Mouse (Mus musculus) splenic B cell, adult 2 months (primary cell): Measurements from ENCODE around the gene Mfsd9.
"Not testable (repeated sequence)": the region's sequence is repeated elsewhere in the genome, so short reads cannot be mapped to it uniquely, and the experiment has no call there.

Experiments
- DNase-seq: peaks from one replicate; pipeline ENCODE4 v3.0.0-alpha.2; 2011; ENCODE audit warnings: low read depth, low spot score
- H3K27me3 ChIP-seq: 2 replicates; pipeline ENCODE4 v1.6.1; 2012; ENCODE audit warnings: mild to moderate bottlenecking, low read length, moderate library complexity, mixed read lengths; ENCODE audit not compliant: control insufficient read depth, poor library complexity, insufficient read depth, severe bottlenecking
- H3K36me3 ChIP-seq: 2 replicates; pipeline ENCODE4 v1.6.1; 2012; ENCODE audit warnings: mild to moderate bottlenecking, low read length, moderate library complexity, mixed read lengths; ENCODE audit not compliant: control insufficient read depth, poor library complexity, insufficient read depth, severe bottlenecking

The Mfsd9 gene

DNA sequence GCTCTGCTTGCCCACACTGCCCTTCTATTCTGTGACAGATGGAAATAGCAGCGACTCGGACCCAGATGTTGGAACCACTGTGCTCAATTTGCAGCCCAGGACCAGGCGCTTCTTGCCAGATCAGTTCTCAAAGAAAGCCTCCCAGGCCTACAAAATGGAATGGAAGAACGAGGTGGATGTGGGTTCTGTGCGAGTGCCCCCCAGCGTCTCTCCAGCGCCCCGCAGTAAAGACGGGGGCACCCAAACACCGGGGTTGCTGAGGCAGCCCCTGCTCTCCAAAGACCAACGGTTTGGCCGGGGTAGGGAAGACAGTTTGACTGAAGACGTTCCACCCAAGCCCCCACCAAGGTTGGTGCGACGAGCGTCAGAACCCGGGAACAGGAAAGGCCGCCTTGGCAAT is 22.9 kb downstream of the Mfsd9 start:
- no peaks in the 10 kb centered on the region for H3K27me3 ChIP-seq
- H3K36me3 ChIP-seq: no peaks in the 10 kb centered on the region
- no peak for DNase-seq

DNA sequence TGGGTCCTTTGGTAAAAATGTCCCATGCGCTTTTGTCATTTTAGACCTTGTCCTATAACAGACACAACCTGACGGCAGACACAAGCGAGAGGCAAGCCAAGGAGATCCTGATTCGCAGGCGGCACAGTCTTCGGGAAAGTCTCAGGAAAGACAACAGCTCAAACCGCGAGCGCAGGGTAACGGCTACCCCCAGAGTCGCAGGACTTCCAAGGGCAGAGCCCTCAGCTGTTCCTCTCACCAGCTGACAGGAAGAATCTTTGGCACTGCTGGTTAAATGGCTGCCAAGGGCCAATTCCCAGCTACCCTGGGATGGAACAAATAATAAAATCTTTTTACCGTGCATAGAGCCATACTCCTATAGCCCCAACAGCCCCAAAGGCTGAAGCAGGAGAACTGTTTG is 25.0 kb downstream of the Mfsd9 start:
- DNase-seq: no peak
- H3K36me3 ChIP-seq: no peaks in the 10 kb centered on the region
- H3K27me3 ChIP-seq: no peaks in the 10 kb centered on the region

DNA sequence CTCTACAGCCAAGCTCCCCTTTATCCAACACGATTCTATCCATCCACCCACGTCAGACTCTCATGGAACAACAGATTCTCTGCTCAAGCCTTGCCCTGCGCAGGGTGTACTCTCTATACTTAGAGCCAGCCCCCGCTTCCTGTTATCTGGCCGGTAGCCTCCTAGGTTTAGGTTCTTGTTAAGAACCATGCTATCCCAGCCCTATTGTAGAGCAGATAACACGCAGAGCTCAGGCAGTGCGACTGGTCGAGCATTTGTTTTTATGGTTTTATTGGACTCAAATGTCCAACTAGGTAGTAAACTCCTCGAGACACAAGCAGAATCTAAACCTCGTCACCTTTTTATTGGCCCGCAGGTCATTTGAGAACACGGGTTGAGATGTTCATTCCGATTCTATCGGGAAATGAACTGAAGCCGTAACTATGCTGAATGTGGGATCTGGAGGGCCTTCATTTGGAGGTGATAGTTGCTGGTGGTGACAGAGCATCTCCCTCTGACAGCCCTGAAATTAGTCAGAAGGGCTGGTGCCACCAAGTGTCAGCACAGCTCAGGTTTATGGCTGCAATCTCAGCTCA is 25.7 kb downstream of the Mfsd9 start:
- Histone ChIP-seq H3K36me3 (no peaks in the 10 kb centered on the region), H3K27me3 (no peaks in the 10 kb centered on the region)
- DNase-seq: no peak

DNA sequence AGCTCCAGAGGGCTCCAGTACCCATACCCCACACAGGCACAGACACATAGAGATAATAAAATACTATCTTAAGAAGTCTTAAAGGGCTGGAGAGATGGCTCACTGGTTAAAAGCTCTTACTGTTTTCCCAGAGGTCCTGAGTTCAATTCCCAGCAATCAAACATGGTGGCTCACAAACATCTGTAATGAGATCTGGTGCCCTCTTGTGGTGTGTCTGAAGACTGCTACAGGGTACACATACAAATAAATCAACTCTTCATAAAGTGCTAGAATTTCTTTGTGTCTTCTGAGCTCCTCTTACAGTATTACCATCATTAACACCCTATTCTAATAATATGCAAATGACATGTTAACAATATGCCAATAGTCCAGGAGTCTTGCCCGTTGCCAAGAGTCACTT is 26.4 kb downstream of the Mfsd9 start:
- no peaks in the 10 kb centered on the region for H3K36me3 ChIP-seq
- DNase-seq: no peak
- H3K27me3 ChIP-seq: no peaks in the 10 kb centered on the region

DNA sequence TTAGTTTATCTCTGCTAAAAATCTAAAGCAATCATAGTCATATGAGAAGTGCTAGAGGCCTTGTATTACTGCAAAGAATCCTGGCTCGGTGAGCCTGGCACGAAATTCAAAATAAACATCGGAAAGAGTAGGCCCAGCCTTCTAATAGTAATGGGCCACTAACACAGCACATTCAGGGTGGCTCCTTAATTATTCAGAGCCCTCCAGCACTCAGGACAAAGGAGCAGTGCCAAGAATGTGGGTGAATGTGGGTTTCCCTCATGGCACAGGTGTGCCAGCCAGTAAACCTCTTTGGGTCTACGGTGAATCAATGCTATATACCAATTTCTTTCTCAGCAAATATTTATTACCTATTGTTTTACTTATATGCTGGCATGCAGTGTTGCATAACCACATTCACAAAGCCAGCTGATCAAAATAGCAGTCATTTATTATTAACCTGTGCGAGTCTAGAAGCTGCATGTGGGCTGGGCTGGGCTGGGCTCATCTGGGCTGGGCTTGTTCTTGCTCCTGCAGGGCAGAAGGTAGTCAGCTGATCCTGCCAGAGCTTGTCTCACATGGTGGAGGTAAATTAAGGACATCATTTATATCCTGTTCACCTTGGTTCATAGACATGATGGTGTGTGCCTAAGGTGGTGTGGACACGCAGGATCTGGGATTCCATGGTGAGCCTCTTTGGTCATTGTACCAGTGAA is 30.6 kb downstream of the Mfsd9 start:
- Histone ChIP-seq H3K36me3 (no peaks in the 10 kb centered on the region), H3K27me3 (no peaks in the 10 kb centered on the region)
- no peak for DNase-seq

DNA sequence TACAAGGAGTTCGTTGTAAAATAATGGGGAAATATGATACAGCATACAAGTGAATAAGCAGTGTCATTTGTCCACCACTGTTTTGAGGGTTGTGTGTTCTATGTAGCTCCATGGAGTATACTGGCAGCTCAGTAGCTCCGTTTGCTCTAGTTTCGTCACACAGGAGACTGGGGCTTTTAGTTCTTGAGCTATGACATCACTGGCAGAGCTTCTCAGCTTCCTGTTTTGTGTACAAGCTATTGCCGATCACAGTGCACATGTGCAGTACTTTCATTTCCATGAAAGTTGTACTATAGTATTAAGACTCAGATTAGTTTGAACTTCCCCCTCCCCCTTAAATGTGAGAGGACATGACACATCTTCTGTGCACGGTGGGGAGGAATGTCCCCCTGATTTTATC is 44.4 kb downstream of the Mfsd9 start:
- no peak for DNase-seq
- no peaks in the 10 kb centered on the region for H3K36me3 ChIP-seq

DNA sequence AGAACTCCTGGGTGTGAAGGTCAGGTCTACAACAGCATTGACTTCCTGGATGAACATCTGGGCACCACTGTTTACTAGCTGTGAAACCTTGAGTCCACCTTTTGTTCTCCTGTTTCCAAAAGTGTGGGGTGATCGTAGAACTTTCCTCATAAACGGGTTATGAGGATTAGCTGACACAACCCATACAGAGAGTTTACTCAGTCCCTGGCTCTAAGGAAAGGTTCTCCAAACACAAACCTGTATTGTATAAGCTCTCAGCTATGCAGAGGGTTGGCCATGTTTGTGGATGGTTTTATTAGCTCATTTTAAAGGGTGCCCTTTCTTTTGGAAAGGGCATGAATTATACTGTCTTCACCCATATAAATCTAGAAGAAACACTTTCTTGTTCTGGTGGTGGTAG is 49.7 kb downstream of the Mfsd9 start:
- no peak for DNase-seq
- no peaks in the 10 kb centered on the region for H3K27me3 ChIP-seq
- H3K36me3 ChIP-seq: no peaks in the 10 kb centered on the region

More for the DNA sequence above, 44.4 kb downstream of the Mfsd9 start:
- H3K27me3 ChIP-seq: no peaks in the 10 kb centered on the region

DNA sequence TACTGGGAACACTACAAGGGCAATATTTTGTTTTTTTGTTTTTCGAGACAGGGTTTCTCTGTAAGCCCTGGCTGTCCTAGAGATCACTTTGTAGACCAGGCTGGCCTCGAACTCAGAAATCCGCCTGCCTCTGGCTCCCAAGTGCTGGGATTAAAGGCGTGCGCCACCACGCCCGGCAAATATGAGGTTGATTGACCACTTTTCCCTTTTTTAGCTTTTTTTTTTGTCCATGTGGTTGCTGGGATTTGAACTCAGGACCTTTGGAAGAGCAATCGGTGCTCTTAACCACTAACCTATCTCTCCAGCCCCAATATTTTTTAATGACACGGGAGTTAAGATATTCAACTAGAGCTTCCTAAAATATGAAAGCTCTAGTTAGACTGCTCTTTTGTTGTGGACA is 52.2 kb downstream of the Mfsd9 start:
- not testable (repeated sequence) for H3K27me3 ChIP-seq, H3K36me3 ChIP-seq, DNase-seq

DNA sequence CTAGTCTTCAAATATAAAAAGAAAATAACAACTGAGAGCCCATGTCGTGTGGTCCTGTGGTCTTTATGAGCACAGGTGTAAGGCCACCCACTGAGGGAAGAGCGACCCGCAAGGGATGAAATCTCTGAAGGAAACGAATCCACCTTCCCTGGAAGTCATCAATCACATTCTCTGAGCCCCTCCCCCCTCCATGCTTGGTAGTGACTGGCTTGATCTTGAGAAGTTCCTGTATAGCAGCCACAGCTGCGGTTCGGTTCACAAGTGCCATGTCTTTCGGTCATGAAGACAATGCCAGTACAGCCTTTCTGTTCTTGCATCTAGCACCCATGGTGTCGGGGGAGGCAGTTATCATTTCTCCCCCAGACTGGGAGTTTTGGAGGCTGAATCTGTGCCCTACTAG is 52.8 kb downstream of the Mfsd9 start:
- H3K36me3 ChIP-seq: no peaks in the 10 kb centered on the region
- DNase-seq: no peak

DNA sequence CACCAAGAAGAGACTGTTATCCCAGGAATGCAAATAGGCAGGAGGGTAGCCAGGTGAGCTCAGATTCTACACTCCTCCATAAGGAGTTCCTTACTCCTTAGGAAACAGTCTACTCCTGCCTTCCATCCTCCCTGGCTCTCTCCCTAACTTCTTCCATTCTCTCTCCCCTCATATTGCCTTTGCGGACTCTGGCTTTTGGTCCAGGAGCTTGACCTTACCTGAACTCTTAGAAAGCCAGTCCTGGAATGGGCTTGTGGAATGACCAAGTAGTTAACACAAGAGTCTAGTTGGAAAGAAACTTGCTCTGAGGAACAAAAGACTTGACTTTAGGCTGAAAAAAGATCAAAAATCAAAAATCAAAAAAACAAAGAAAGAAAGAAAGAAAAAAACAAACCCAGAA is 61.9 kb downstream of the Mfsd9 start:
- no peak for DNase-seq
- Histone ChIP-seq H3K36me3 (no peaks in the 10 kb centered on the region), H3K27me3 (no peaks in the 10 kb centered on the region)

More for the DNA sequence above, 52.8 kb downstream of the Mfsd9 start:
- H3K27me3 ChIP-seq: no peaks in the 10 kb centered on the region

DNA sequence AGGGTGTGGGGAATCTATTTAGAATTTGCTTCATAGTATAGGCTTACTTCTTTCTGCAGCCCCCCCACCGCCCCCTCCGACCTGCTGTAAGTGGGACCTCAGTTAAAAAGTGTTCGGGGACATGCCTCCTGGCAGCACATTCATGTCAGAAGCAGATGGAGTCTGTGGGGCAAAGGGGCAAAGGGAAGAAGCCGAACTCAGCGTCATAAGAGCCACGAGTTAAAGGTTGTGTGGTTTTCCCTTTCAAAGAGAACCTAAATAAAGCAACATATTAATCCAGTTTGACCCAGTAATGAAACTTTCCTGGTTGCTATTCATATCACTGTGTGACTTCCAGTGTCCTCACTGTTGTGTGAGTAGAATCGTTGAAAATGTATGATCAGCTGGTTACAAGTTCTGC is 63.1 kb downstream of the Mfsd9 start:
- H3K36me3 ChIP-seq: no peaks in the 10 kb centered on the region
- DNase-seq: no peak
- H3K27me3 ChIP-seq: no peaks in the 10 kb centered on the region

DNA sequence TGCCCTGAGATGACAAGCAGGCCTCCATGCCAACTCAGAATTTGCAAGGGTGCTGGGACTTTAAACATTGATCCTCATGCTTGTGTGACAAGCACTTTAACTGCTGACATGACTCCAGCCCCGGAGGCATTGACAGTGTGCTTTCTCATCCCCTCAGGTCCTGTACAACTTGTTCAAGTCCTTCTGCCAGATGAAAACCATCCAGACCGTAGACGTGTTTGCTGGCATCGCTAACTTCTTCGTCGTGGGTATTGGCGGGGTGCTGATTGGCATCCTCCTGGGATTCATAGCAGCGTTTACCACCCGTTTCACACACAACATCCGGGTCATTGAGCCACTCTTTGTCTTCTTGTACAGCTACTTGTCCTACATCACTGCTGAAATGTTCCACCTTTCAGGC is 64.4 kb downstream of the Mfsd9 start:
- H3K36me3 ChIP-seq: no peaks in the 10 kb centered on the region
- H3K27me3 ChIP-seq: no peaks in the 10 kb centered on the region
- DNase-seq: no peak
